Mouse (Mus musculus) spleen, embryonic (tissue): ENCODE results near the gene Jade2.

ENCODE experiments used
- CTCF ChIA-PET: fragments of 350-600 bp; sonication (Branson Sonifier 250); formaldehyde crosslinking; loops from one replicate; lab custom pipeline; 2022; lab: Charles Lee

The Jade2 gene

GRCm38 (mm10) chr11:51837164-51838153, 20.0 kb downstream of the Jade2 start:
- CTCF ChIA-PET: no interaction called here

- CTCF ChIA-PET: no interaction called here
Observed at GRCm38 (mm10) chr11:51836506-51836905, 20.9 kb downstream of the Jade2 start.

- CTCF ChIA-PET: no interaction called here
Observed at GRCm38 (mm10) chr11:51835598-51835997, 21.9 kb downstream of the Jade2 start.

GRCm38 (mm10) chr11:51834067-51834411, 23.4 kb downstream of the Jade2 start:
- CTCF ChIA-PET: interaction anchor here (0.5 to 0.6 kb wide), 3 partner anchors 18 to 315 kb away, joined by 3 to 8 read pairs (median 5); no protein-coding TSS in a partner anchor

GRCm38 (mm10) chr11:51833393-51834066, 23.9 kb downstream of the Jade2 start:
- CTCF ChIA-PET: interaction anchor here (0.5 to 0.6 kb wide), 3 partner anchors 22 to 315 kb away, joined by 3 to 9 read pairs (median 8); no protein-coding TSS in a partner anchor

GRCm38 (mm10) chr11:51832992-51833391, 24.5 kb downstream of the Jade2 start:
- CTCF ChIA-PET: interaction anchor here (0.5 kb wide), 1 partner anchor 22 kb away, joined by 9 read pairs; no protein-coding TSS in a partner anchor

GRCm38 (mm10) chr11:51831962-51832909, 25.2 kb downstream of the Jade2 start:
- CTCF ChIA-PET: interaction anchor here (0.6 to 0.7 kb wide), 2 partner anchors 12 to 22 kb away, joined by 3 read pairs; no protein-coding TSS in a partner anchor

GRCm38 (mm10) chr11:51824867-51825424, 32.5 kb downstream of the Jade2 start:
- CTCF ChIA-PET: interaction anchor here (0.6 to 0.9 kb wide), 2 partner anchors 18 to 25 kb away, joined by 3 to 4 read pairs; no protein-coding TSS in a partner anchor

- CTCF ChIA-PET: interaction anchor here (0.9 kb wide), 1 partner anchor 17 kb away, joined by 4 read pairs; no protein-coding TSS in a partner anchor
Observed at GRCm38 (mm10) chr11:51823963-51824753, 33.3 kb downstream of the Jade2 start.

GRCm38 (mm10) chr11:51823271-51823670, 34.2 kb downstream of the Jade2 start:
- CTCF ChIA-PET: no interaction called here

GRCm38 (mm10) chr11:51822736-51823135, 34.7 kb downstream of the Jade2 start:
- CTCF ChIA-PET: interaction anchor here (0.7 to 0.9 kb wide), 2 partner anchors 19 to 155 kb away, joined by 9 to 18 read pairs; no protein-coding TSS in a partner anchor

GRCm38 (mm10) chr11:51820861-51821260, 36.6 kb downstream of the Jade2 start:
- CTCF ChIA-PET: interaction anchor here (0.6 to 0.8 kb wide), 2 partner anchors 37 to 173 kb away, joined by 3 read pairs; no protein-coding TSS in a partner anchor

GRCm38 (mm10) chr11:51819964-51820363, 37.5 kb downstream of the Jade2 start:
- CTCF ChIA-PET: interaction anchor here (0.6 to 0.7 kb wide), 4 partner anchors 12 to 731 kb away, joined by 3 to 8 read pairs (median 4); no protein-coding TSS in a partner anchor

GRCm38 (mm10) chr11:51818837-51819236, 38.6 kb downstream of the Jade2 start:
- CTCF ChIA-PET: interaction anchor here (0.7 kb wide), 1 partner anchor 143 kb away, joined by 3 read pairs; no protein-coding TSS in a partner anchor

- CTCF ChIA-PET: interaction anchor here (0.5 to 1.3 kb wide), 5 partner anchors 37 to 226 kb away, joined by 3 to 5 read pairs (median 3); partner anchors contain the start of gene Cdkn2aipnl
Observed at GRCm38 (mm10) chr11:51817756-51818155, 39.7 kb downstream of the Jade2 start.

- CTCF ChIA-PET: no interaction called here
Observed at GRCm38 (mm10) chr11:51812022-51812546, 45.4 kb downstream of the Jade2 start.

GRCm38 (mm10) chr11:51811230-51811629, 46.2 kb downstream of the Jade2 start:
- CTCF ChIA-PET: interaction anchor here (1.2 kb wide), 1 partner anchor 48 kb away, joined by 3 read pairs; no protein-coding TSS in a partner anchor

GRCm38 (mm10) chr11:51809632-51810224, 47.7 kb downstream of the Jade2 start:
- CTCF ChIA-PET: interaction anchor here (1.1 kb wide), 1 partner anchor 39 kb away, joined by 9 read pairs; no protein-coding TSS in a partner anchor
